Mouse (Mus musculus) megakaryocyte-erythroid progenitor cell, adult 5-6 weeks (primary cell): ENCODE data around the gene Kalrn. TPM values are rescaled to one million over a fixed set of nuclear protein-coding genes. Genes with fewer than 3 reads are reported as not detected.

ENCODE experiments used
- ATAC-seq: replicated peaks from 2 replicates; pipeline ENCODE4 v1.8.0; 2016; ENCODE audit warnings: mild to moderate bottlenecking, inconsistent platforms; ENCODE audit not compliant: severe bottlenecking, poor library complexity, low FRiP score, low TSS enrichment
- total RNA-seq, 2 experiments: library from RNA; stranded (forward) in 1 of 2; stranded (reverse) in 1 of 2; fragments of 200-1000, 215-1000 nt in 1 of 2; fragments of >200 nt in 1 of 2; fragmentation: Nextera tagmentation in 1 of 2; gene quantifications; 2 replicates each; pipeline ENCODE4 v1.2.3; 2014 to 2017

Kalrn gene
- total RNA-seq, 2 experiments from 2014 or later, result 1.6 to 3.7 TPM

DNA sequence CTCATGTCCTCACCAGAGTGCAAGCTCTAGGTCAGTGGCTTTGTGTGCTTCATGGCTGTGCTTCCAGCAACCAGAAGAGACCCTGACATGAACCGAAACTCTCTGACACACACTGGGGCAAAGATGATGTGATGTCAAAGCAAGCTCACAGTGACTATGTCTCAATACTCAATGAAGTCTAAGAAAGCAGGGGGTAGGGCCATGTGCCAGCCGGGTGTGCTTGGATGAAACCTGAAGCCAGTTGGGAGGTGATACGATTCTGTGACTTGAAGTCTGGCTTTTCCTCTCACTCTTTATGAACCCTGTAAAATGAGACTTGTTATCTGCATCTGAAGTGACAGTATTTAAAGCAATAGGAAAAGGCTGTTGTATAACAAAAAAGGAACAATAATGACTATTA, 501.2 kb downstream of the Kalrn start:
- ATAC-seq, result no peak

DNA sequence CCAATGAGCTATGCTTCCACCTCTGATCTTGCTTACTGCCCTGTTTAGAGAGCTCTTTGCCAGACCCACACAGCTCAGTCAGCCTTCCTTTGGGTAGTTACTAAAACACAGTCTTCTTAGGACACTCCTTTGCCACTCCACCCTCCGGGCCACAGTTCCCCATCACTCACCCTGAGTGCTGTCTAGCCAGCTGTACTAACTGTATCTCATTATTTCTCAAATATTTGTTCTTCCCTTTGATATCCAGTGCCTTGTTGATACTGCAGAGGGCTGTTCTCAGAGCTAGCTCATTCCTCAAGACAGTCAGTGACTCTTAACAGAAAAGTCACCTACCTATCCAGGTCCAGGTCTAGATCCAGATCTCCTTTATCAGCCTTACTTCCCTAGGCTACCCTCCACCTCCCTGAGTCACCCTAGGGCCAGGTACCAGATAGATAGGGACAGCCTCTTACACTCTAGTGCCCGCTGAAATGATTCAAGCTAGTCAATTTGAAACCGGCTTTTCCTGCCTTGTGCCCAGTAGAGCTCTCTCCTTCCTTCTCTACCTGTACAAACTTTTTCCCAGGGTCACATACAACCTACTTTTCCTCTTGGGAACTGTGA, 502.0 kb downstream of the Kalrn start:
- peak; percentile 16; the same call in 1 of the 2 replicates for ATAC-seq

DNA sequence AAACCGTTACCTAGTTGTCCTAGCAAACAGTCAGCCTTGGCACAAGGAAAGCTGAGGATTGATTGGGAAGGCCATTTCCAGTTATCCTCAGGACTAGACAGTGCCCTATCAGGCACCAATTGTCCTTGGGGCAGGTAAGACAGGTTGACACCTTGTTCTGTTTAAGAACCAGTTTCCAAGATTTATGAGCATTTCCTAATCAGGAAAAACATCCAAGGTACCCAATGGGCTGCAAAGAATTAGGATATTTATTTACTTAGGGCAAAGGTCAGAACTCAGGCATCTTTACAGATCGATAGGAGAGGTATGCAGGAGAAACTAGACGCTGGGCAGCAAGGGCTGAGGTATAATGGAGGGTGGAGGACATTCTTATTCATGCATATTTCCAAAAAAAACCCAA, 503.9 kb downstream of the Kalrn start:
- ATAC-seq, result no peak

DNA sequence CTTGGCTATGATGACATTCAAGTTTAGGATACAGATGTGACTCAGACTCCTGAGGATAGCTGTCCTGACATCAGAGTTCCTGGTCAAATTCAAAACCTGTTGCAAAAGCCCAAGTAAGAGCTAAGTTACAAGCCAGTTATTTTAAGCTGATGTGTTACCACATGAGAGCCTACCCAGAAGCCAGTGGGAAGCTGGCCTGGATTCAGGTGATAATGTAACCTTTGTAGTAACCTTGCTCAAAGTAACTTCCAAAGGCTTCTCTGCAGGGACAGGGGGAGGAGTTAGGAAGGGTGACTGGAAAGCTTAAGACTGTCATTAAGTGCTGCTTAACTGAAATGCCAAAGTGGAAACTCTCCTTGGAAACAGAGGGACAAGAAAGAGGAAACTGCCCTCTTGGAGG, 506.4 kb downstream of the Kalrn start:
- no peak for ATAC-seq

DNA sequence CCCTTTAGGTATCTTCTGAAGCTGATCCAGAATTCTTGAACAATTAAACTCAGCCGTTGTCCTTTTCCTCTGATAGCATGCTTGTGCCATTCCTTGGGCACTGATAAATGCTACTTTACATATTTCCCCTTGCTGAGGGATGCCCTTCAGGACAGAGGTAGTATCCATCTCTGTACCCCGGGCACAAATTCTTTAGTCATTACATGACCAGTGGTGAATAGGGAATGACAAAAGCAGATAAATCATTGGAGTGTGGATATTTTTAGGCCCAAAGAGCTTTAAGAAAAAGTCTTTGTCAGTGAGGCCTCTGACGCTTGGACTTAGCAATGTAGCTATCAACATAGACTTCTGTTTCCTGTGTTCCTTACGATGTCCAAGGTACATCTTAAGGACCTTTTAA, 507.0 kb downstream of the Kalrn start:
- no peak for ATAC-seq

GRCm38 (mm10) chr16:34063313-34063712, 510.0 kb downstream of the Kalrn start:
- ATAC-seq, result no peak

- no peak for ATAC-seq
Measured at GRCm38 (mm10) chr16:34061661-34062060, 511.7 kb downstream of the Kalrn start.

GRCm38 (mm10) chr16:34058611-34059010, 514.7 kb downstream of the Kalrn start:
- ATAC-seq, result no peak

DNA sequence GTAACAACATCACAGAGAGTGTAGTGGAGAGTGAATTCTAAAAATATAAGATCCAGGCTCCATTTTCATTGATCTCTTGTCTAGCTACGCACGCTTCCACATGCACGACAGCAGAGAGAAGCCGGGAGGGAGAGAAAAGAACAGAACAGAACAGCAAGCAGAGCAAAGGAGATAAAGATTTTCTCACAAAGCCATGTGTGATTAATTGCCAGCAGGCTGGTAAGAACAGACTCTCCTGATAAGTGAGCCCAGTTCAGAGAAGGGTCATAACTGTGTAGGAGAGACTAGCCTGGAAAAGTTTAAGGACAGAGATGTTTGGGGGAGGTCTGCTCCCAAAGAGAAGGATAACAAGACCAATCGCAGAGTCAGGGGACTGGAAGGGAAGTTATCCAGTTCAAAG, 515.9 kb downstream of the Kalrn start:
- 0 out of 2 replicates have a peak, but pooled peaks have one; percentile 32 for ATAC-seq

GRCm38 (mm10) chr16:34056418-34057111, 516.8 kb downstream of the Kalrn start:
- peak; percentile 68 for ATAC-seq

DNA sequence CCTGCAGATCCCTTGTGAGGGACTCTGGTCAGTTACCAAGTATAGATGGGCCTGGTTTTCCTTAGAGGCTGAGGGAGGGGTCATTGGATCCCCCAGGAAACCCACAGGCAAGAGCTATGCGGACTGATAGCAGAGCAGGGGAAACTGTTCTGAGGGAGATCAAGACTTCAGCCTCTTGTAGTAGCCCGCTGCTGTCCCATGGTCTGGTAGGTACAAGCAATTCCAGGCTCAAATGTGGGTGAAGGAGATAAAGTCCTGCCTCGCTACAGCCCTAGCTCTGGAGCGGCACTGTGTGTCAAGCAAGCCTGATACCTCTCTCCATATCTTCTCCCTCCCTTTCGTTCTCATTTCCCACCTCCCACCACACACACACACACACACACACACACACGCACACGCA, 523.2 kb downstream of the Kalrn start:
- ATAC-seq, result peak; percentile 95

GRCm38 (mm10) chr16:34049361-34049760, 524.0 kb downstream of the Kalrn start:
- no peak for ATAC-seq

DNA sequence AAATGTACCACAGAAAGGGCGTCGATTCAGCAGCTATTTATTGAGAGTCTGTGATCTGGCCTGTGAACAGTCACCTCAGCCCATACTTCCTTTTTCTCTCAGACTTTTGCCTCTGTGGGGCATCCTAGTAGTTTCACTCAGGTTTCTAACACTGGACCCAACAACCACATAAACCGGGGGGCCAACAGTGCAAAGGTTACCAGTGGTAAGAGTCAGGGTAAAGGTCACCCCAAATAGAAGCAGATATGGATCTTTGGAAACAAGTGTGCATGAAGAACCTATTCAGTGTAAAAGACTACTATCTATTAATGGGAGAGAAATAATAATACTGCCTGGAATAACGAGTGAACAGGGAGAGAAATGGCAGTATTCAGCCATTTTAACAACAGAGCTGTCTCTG, 525.1 kb downstream of the Kalrn start:
- ATAC-seq, result no peak

DNA sequence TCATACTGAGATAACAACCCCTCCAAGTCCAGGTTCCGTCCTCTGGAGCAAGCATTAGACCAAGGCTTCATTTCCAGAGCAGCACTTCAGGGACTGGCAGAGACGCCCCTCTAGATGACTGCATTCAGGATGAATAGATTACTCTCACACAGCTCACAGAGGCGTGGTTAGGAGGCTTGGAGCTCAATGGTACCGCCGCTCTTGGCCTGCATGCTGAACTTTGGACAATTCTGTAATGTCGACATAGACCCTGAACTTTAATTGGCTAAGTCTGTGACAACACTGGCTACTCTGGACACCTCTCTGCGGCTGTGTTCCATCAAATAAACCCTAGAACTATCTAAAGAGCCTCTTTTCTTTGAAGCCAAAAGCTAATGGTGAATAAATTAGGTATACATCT, 525.8 kb downstream of the Kalrn start:
- ATAC-seq, result 0 out of 2 replicates have a peak, but pooled peaks have one; percentile 10

- ATAC-seq, result no peak
Measured at GRCm38 (mm10) chr16:34047006-34047360, 526.3 kb downstream of the Kalrn start.

DNA sequence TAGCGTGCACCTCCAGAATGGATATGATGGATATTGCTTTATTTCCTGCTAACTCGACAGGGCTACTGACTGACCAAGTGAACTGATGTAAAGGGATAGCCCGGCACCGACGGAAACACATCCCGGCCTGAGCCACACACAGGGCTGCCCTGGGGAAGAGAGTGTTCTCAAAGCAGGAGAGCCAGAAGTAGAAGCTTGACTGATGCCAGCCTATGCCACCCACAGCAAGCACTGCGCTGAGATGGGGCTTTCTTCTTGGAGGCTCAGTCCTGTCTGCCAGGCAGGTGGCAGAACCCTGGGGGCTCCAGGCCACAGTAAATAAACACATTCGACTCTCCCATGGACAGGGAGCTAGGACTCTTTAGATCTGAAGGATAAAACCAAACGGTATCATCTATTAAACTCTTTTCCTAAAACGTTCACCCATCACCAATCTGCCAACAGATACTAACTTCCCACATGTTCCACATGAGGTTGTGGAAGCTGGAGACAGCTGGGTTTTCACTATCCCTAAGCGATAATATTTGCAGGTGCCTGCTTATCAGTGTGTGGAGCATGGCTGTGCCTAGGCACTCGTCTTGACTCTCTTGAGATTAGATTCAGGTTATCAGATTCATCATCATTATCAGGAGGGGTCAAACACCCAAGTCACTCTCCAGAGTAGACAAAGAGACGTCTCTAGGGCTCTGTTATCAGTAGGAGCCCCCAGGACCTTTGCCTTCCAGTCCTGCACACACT, 526.9 kb downstream of the Kalrn start:
- ATAC-seq, result no peak

DNA sequence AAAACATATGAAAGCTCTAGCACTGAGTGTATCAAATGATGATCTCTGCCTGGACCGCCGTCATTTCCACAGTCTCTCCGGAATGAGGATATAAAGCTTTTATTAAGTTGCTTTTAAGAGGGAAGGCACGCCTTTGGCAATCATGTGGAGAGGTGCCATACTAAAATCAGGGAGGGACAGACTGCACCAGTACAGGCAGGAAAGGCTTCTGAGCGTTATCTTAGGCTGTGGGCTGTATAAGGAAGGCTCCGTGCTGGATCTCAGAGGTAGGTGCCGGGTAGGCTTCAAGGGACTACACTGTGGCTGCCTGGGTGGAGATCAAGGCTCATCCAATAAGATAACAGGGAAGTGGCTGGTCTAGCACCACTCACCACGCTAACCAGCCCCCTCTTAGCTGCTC, 528.8 kb downstream of the Kalrn start:
- ATAC-seq, result peak; percentile 88

DNA sequence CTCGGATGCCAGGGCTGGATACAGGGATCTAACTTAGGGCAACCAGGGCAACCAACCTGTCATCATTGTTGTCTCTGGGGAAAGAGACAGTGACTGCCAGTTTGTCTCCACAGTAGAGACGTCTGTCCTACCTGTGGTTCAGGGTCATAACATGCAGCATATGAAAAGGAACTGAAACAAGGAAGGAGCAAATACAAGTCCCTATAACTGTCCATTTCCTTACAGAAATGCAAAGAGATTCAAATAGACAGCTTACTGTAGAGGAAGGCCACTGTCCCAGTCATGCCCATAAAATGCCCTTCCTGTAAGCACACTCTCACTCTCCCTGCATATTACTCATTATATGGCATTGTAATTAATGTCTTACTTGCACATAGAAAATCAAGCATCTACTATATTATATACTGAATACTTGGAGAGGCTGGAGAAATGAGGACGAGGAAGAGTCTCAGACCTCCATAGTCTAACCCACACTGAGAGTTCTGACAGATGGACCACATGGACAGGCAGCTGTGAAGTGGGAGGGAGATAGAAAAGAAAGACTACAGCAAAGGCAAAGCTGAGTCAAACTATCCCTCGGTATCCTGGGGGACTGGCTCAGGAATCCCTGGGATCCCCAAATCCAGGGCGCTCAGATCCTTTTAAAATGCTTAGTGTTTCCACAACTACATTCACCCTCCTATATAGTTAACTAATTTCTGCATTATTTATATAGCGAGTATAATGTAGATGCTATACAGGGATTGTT, 530.1 kb downstream of the Kalrn start:
- ATAC-seq, result no peak

DNA sequence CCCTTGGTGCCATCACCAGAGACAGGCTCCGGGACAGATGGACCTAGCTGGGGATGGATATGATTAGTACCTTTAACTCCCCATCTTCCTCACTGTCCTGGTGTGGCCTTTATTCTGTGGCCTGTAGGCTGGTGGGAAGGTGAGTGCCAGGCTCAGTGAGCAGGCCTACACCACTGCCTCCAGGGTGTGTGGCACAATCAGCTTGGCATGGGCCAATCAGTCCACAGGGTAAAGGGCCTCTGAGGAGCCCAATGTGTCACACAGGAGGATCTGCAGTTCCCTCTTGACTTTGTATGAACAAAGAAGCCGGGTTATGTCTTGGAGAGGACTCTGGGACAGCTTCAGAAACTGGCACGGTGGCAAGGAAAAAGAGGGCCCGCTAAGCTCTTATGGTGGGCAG, 530.7 kb downstream of the Kalrn start:
- ATAC-seq, result no peak

GRCm38 (mm10) chr16:34040276-34040675, 533.1 kb downstream of the Kalrn start:
- ATAC-seq, result no peak
